Mouse (Mus musculus) ES-Bruce4 (cell line): ENCODE results near the gene Abca14. TPM values are rescaled to one million over a fixed set of nuclear protein-coding genes. Genes with fewer than 3 reads are reported as not detected.
A peak's percentile ranks its signal among the peaks of the same experiment; 100 is the strongest.

Experiments
- H3K27ac ChIP-seq: 2 replicates; pipeline ENCODE4 v1.5.1; 2012; ENCODE audit warnings: low read length, inconsistent platforms; ENCODE audit not compliant: insufficient read depth
- H3K27me3 ChIP-seq: 2 replicates; pipeline ENCODE4 v1.6.1; 2012; ENCODE audit warnings: mild to moderate bottlenecking, low read length, inconsistent platforms; ENCODE audit not compliant: control insufficient read depth, poor library complexity, insufficient read depth, severe bottlenecking
- H3K36me3 ChIP-seq: 2 replicates; pipeline ENCODE4 v1.6.1; 2012; ENCODE audit warnings: inconsistent platforms, mild to moderate bottlenecking, low read length, moderate library complexity; ENCODE audit not compliant: control insufficient read depth, poor library complexity, insufficient read depth, severe bottlenecking
- H3K4me1 ChIP-seq: one replicate; pipeline ENCODE4 v1.8.1; 2011; ENCODE audit warnings: low read length; ENCODE audit not compliant: control insufficient read depth, insufficient read depth
- H3K4me3 ChIP-seq: 2 replicates; pipeline ENCODE4 v1.5.1; 2011; ENCODE audit warnings: low read depth, mild to moderate bottlenecking, low read length
- H3K9ac ChIP-seq: 2 replicates; pipeline ENCODE4 v1.6.1; 2012; ENCODE audit warnings: low read depth, mild to moderate bottlenecking, inconsistent platforms; ENCODE audit not compliant: poor library complexity, severe bottlenecking
- H3K9me3 ChIP-seq: replicated peaks from 2 replicates; pipeline ENCODE4 v1.6.1; 2012; ENCODE audit warnings: mild to moderate bottlenecking, low read length, inconsistent platforms; ENCODE audit not compliant: control insufficient read depth, poor library complexity, insufficient read depth, severe bottlenecking
- CTCF ChIP-seq: IDR thresholded peaks from one replicate; pipeline ENCODE4 v1.8.1; 2011; ENCODE audit warnings: low read depth, low read length
- EP300 ChIP-seq: IDR thresholded peaks from 2 replicates; pipeline ENCODE4 v1.6.1; 2011; ENCODE audit warnings: low read depth, low read length; ENCODE audit not compliant: insufficient read depth
- POLR2A ChIP-seq: IDR thresholded peaks from one replicate; pipeline ENCODE4 v1.8.1; 2011; ENCODE audit warnings: low read length; ENCODE audit not compliant: insufficient read depth
- polyA plus RNA-seq: library from polyadenylated mRNA; stranded (reverse); fragments of >200 nt; gene quantifications from 2 replicates; pipeline ENCODE4 v1.2.4, GENCODE M21; 2011; ENCODE audit warnings: low read depth; ENCODE audit not compliant: missing spikeins, insufficient read depth, insufficient read length

The Abca14 gene
- polyA plus RNA-seq, 1 experiment = not detected

DNA sequence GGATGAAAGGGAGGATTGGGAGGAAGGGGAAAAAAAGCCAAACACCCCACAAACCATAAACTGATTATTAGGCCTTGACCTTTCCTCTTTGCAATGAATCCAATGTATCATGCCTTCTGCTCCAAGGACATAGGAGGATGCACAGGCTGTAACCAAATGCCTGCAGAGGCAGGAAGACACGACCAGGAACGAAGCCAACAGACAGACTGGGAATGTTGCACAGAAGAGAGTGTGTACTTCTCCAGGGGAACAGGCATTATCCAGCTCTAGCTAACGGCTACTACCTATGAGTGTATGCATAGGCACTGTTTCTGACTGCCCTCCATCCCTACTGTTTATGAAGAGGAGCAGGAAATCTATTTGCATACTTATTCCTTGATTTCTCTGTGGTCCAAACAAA is 11.6 kb upstream of the Abca14 start:
- Histone ChIP-seq H3K4me3 (no peak overlapping the region), H3K36me3 (no peaks in the 10 kb centered on the region), H3K9ac (no peak overlapping the region), H3K27me3 (no peaks in the 10 kb centered on the region), H3K9me3 (no peaks in the 10 kb centered on the region), H3K4me1 (no peaks in the 10 kb centered on the region), H3K27ac (no peak overlapping the region)
- TF ChIP-seq EP300 (no peak), CTCF (no peak), POLR2A (no peak)

DNA sequence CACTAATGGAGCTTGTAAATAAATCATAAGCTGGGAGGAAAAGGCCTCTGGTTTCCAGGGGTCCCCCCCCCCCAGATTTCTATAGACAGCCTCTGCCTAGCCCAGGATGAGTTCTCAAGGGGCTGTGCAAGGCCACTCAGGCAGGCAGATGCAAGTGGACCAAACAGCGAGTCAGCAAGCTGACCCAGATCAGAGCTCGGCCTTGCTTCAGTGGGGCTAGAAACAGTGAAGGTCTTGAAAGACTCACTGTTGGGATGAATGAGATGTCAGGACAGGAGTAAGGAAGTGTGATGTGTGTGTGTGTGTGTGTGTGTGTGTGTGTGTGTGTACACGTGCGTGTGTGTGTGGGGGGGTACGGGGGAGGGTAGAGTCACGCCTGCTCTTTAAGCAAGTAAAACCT is 10.9 kb upstream of the Abca14 start:
- H3K9me3 ChIP-seq = no peaks in the 10 kb centered on the region
- H3K4me1 ChIP-seq = no peaks in the 10 kb centered on the region
- no peak overlapping the region for H3K4me3 ChIP-seq
- H3K27me3 ChIP-seq = no peaks in the 10 kb centered on the region
- no peak for TF ChIP-seq CTCF
- TF ChIP-seq EP300 = no peak
- no peak for TF ChIP-seq POLR2A
- H3K9ac ChIP-seq = no peak overlapping the region
- H3K36me3 ChIP-seq = no peaks in the 10 kb centered on the region
- no peak overlapping the region for H3K27ac ChIP-seq

DNA sequence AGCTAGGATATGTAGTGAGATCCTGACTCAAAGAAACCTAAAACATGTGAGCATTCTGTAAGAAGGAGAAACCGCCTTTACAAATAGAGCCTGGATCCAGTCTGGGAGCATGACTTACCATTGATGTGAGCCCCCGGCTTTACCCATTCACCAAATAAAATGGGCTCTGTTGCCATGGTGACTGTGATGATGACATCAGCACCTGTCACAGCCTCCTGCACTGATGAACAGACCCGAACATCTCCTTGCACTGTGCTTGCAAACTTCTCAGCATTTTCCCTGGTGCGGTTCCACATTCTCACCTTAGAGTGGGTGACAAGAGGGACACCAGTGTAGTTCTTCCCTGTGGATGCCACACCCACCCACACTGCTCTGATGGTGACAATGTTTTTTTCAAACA is 8.6 kb upstream of the Abca14 start:
- no peaks in the 10 kb centered on the region for H3K4me1 ChIP-seq
- H3K9me3 ChIP-seq = no peaks in the 10 kb centered on the region
- H3K36me3 ChIP-seq = no peaks in the 10 kb centered on the region
- no peak overlapping the region for H3K4me3 ChIP-seq
- no peak overlapping the region for H3K9ac ChIP-seq
- TF ChIP-seq POLR2A = no peak
- no peak for TF ChIP-seq CTCF
- no peak for TF ChIP-seq EP300
- no peaks in the 10 kb centered on the region for H3K27me3 ChIP-seq
- H3K27ac ChIP-seq = no peak overlapping the region

DNA sequence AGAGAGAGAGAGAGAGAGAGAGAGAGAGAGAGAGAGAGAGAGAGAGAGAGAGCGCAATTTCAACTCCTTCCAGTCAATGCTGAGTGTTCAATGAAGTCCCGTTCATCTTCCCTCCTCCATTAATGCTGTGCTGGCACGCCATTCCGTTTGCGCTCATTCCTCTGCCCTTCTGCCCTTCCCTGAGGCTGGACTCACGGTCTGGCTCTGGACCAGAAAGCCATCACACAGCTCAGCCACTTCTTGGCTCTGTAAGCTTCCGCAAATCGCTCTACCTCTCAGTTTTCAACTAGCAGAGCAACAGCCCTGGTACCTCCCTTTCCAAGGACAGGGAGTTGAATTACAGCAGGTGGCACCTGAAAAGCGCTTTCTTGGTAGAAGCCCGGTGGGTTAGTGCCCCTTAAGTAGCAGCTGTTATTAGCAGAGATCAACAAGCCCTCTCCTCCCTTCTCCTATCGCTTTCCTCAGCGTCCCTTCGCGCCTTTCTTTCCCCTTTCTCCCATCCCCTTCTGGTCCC is 2.5 kb upstream of the Abca14 start:
- H3K27me3 ChIP-seq = no peaks in the 10 kb centered on the region; the same call in 1 of the 2 replicates

DNA sequence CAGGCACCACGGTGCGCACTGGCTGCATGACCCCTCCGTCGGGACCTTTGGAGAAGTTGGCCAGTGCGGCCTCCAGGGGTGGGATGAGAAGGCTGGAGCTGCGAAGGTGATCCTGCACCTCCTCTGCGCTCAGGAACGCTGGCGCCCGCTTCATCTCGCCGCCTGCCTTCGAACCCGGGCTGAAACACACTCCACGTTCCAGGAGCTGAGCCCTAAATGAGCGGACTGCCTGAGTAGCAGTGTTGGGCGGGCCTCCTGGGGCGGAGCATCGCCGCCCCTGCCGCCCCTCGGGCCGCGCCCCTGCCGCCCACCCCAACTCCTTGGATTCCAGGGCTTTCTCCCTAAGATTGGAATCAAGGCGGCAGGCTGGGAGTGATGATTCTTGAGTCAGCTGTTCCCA is 2.0 kb upstream of the Abca14 start, which contains the start of gene Crym:
TSS of gene Crym (minus strand) at position 341 of the 400 bp plus-strand sequence.
- H3K9me3 ChIP-seq = peaks cover 6% of the 10 kb centered on the region
- H3K36me3 ChIP-seq = no peaks in the 10 kb centered on the region
- H3K9ac ChIP-seq = 0 out of 2 replicates have a peak within 1 kb of the TSS, but pooled peaks have one; percentile 4
- TF ChIP-seq EP300 = no peak
- no peak for TF ChIP-seq CTCF
- TF ChIP-seq POLR2A = no peak
- H3K27ac ChIP-seq = no peak within 1 kb of the TSS
- peak within 1 kb of the TSS; percentile 50 for H3K4me3 ChIP-seq
- H3K4me1 ChIP-seq = no peaks in the 10 kb centered on the region
- H3K27me3 ChIP-seq = no peaks in the 10 kb centered on the region; the same call in 1 of the 2 replicates

More for the DNA sequence above, 2.5 kb upstream of the Abca14 start:
- Histone ChIP-seq H3K9ac (0 out of 2 replicates have a peak overlapping the region, but pooled peaks have one; percentile 4), H3K4me3 (peak overlapping the region; percentile 50), H3K27ac (no peak overlapping the region), H3K4me1 (no peaks in the 10 kb centered on the region), H3K9me3 (peaks cover 6% of the 10 kb centered on the region), H3K36me3 (no peaks in the 10 kb centered on the region)
- TF ChIP-seq POLR2A (no peak), CTCF (no peak), EP300 (no peak)

DNA sequence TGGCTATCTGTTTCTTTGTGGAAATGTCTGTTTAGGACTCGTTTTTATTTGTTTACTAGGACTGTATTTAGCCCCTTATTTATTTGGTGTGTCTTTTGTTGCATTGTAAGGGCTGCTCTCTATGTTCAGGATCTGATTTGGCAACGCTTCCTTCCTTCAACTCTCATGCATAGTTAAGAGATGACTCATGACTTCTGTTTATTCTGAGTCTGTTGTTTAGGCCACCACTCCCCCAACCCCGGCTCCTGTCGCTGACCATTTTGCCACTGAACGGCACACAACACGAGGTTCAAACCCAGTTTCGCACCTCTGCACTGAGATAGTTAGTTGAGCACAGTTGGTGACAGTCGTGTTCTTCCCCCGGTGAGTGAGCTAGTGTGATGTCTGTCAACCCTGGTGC is 2.2 kb downstream of the Abca14 start:
- TF ChIP-seq CTCF = no peak
- TF ChIP-seq EP300 = no peak
- no peak for TF ChIP-seq POLR2A

More for the DNA sequence above, 2.2 kb downstream of the Abca14 start:
- H3K9ac ChIP-seq = no peak overlapping the region
- no peaks in the 10 kb centered on the region for H3K36me3 ChIP-seq
- H3K4me3 ChIP-seq = no peak overlapping the region
- H3K27me3 ChIP-seq = no peaks in the 10 kb centered on the region; the same call in 1 of the 2 replicates
- H3K4me1 ChIP-seq = no peaks in the 10 kb centered on the region
- H3K9me3 ChIP-seq = peaks cover 6% of the 10 kb centered on the region
- H3K27ac ChIP-seq = no peak overlapping the region
